Mouse (Mus musculus): Measurements from ENCODE around the gene Cox7a2l.

The Cox7a2l gene

DNA sequence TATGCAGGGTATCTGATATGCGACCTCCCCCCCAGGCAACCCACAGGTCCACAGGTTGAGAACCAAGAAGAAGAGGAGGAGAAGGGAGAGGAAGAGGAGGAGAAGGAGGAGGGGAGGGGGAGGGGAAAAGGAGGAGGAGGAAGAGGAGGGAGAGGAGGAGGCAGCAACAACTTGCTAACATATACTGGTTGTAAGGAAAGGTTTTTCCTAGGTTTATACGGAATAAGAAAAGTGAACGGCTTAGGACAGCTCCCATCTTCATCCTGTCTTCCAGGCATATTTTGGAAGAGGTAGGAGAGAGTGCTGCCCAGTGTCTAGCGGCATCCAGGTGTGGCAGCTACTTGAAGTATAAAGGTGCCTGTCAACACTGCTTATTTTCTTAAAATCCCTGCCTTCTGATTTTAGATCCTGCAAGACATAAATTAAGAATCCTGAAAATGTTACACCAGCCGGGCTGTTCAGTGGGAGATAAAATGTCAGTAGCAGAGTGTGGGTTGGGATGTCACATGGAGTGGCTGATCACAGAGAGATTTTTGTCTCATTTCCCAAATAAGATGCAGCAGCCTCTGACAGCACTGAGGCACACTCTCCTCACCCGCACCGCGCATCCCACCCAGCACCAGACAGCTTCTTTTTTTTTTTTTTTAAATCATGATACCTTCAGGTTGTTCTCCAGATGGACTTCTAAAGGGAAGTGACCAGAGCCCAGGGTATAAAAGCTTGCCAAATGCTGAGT, at the start of gene Cox7a2l:
TSS of gene Cox7a2l (minus strand) at position 51 of the 736 bp plus-strand sequence.
- in situ Hi-C loops (cut with MboI) = no loop called here

DNA sequence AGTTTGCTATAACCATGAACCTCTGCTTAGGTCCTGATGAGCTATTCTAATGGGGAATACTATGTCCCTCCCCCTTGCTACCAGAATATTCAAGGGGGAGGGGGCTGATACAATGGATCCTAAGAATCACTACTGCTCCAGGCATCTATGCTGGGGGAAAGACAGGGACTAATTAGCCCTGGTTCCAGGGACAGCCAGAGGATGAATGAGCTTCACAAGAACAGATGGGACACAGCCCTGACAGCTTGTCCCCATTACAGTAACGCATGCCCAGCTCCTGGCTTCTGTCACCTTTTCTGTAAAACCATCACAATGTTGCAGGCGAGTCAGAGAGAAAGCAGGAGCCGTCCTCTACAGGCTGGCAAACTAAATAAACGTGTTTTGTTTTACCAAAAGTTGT, 48.4 kb upstream of the Cox7a2l start:
- in situ Hi-C loops (cut with MboI) = no loop called here

DNA sequence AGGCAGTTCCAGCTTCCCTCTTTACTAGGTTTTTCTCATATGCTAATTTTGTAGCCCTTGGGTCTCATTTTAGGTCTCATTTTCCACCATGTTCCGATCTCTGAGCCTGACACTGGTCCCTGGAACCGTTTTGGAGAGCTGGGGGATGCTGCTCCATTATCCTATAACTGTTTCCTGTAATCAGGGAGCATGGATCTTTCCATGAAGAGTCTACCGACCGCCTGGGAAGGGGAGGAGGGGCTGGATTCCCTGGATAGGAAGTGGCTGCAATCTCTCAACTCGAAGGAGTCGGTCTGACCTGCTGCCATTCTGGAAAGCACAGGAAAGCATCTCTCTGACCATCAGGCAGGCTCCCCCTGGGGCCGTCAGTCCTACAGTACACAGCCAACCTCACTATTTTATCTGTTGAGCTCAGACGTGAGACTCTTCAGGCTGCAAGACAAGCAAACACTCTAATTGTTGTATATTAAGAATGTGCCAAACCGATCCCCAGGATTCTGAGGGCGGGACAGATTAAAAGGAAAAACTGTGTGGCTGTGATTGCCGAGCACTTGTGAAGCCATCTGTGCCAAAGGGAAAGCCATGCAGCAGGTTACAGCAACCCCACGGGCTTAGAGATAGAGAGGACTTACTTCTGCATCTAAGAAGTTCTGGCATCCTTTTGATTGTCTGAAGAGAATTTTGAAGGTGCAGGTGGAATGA, 47.1 kb upstream of the Cox7a2l start:
- in situ Hi-C loops (cut with MboI) = no loop called here

DNA sequence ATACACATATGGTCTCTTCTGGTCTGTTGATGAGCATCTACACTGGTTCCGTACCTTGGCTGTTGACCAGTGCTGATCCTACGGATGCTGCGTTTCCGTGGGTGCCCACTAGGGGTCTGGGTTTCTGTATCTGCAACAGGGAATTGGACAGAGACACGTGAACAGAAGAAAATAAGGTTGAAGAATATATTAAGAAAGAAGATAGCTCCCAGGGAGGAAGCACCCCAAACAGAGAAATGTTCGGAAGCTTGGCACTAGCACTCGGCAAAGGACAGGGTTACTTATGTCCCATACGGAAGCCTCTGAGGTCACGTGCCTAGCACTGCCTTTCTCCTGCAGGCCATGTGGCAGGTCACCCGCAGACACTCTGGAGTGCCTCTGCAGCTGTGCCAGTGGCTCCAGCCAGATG, 46.6 kb upstream of the Cox7a2l start:
- in situ Hi-C loops (cut with MboI) = no loop called here

DNA sequence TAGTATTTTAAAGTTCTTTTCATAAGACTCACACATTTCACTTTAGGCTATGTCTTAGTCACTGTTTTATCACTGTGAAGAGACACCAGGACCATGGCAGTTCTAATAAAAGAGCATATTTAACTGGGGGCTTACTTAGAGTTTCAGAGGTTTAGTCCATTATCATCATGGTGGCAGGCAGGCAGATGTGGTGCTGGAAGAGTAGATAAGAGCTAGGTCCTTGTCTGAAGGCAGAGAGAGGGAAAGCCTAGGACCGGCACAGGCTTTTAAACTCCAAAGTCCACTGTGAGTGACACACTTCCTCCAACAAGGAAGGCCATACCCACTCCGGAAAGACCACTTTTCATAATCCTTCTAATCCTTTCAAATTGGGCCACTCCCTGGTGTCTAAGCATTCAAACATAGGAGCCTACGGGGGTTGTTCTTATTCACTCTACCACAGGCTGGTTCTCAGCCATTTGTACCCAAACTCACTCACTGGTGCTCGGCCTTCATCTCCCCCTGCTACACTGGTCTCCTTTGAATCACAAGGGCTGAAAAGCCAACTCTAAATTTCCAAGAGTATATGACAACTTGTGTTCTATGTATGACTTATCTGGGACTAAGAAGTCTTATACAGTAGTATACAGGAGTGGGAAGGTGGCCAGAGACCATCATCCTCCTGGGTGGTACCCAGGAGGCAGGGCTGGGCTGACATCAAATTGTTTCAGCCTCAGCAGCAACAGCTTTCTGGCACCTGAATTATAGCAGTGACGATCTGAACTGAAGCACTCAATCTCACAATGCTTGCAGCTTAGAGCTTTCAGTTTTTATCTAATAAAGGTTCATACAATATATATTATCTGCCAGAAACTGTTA, 45.3 kb upstream of the Cox7a2l start:
- in situ Hi-C loops (cut with MboI) = no loop called here

DNA sequence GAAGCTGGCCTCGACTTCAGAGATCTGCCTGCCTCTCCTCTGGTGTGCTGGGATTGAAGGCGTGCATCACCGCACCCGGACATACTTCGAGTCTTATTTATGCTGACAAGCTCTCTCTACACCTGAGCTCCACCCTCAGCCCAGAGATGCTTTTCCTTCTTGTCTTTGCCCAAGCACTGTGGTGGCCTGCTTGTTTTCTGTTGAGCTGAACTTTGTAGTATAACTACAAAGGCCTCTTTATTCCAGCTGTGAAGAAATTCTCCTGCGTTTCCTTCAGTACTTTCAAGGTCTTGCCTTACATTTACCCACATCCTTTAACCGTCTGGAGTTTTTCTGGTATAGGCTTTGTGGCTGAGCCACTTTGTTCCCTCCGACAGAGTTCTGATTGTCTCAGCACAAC, 42.0 kb upstream of the Cox7a2l start:
- in situ Hi-C loops (cut with MboI) = no loop called here

DNA sequence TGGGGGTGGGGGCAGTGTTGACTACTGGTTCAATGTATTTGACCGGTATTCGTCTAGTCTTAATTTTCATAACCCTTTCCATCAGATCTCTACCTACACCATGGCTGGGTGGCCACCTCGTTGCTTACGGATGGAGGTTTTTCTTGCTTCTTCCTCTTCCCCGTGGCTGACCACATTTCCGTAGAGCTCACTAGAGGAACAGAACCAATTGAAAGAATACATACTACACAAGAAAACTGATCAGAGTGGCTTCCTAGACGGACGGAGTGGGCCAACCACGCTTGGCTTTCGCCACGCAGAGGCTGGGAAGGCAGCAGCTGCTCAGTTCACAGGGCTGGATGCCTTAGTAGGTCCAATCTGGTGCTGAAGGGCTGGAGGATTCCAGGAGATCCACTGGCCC, 38.7 kb upstream of the Cox7a2l start:
- in situ Hi-C loops (cut with MboI) = no loop called here

DNA sequence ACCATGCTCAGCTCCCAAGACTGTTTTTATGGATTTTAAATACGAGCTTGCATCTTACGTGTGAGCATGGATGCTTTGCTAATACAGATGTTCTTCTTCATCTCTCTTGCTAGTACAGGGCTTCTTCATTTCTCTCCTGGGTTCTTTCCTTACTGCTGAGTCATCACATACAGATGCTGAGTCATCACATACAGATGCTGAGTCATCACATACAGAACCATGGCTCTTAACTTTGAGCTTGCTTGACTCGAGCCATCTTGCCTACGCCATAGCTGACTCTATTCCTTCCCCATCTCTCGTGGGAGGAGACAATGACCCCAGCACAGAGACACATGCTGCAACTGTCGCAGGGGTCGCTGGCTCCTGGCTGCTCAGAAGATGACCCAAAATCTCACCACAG, 37.9 kb upstream of the Cox7a2l start:
- in situ Hi-C loops (cut with MboI) = no loop called here

DNA sequence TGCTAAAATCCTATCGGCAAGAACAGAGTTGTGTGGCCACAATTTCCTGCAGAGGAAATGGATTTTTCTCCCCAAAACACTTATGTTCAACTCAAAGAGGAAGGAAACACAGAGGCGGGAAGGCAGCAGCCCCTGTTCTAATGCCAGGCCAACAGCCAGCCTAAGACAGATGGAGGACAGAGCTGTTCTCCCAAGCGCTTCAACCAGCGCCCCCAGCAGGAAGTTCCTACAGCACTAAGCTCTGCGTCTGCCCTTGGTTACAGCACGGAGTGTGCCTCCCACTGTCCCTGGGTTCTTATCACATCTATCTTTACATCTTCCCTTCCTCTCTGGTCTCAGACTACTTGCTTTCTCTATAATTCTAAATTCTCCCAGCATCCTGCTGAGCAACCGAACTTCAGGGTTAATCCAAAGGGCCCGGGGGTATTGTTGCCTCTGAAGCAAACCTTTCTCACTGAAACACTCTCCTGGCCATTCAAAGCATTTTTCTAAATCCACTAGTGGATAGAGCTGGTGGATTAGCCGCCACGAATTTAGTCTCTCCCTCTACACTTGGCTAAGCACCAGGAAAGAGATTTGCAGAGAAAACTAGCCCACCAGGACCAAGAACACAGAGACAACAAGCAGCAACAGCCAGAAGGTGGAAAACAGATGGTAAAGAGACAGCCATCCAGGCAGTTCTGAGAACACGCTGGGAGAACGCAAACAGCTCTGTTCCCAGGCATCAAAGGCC, 31.5 kb upstream of the Cox7a2l start:
- in situ Hi-C loops (cut with MboI) = no loop called here

DNA sequence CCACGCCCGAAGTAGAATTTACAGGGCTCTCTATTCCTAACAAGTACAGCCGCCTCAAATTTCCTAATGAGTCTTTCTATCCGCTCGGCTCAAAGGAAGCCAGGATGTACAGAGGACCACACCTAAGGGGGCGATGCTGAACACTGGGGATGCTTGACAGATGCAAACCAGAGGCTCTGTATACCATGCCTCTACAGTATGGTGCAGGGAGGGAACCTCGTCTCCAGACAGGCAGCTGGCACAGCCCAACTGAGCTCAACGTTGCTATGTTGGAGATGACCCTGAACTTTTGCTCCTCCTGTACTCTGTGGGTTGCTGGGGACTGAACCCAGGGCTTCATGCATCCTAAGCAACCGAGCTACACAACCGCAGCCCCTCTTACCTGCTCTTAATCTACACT, 30.0 kb upstream of the Cox7a2l start:
- in situ Hi-C loops (cut with MboI) = no loop called here

DNA sequence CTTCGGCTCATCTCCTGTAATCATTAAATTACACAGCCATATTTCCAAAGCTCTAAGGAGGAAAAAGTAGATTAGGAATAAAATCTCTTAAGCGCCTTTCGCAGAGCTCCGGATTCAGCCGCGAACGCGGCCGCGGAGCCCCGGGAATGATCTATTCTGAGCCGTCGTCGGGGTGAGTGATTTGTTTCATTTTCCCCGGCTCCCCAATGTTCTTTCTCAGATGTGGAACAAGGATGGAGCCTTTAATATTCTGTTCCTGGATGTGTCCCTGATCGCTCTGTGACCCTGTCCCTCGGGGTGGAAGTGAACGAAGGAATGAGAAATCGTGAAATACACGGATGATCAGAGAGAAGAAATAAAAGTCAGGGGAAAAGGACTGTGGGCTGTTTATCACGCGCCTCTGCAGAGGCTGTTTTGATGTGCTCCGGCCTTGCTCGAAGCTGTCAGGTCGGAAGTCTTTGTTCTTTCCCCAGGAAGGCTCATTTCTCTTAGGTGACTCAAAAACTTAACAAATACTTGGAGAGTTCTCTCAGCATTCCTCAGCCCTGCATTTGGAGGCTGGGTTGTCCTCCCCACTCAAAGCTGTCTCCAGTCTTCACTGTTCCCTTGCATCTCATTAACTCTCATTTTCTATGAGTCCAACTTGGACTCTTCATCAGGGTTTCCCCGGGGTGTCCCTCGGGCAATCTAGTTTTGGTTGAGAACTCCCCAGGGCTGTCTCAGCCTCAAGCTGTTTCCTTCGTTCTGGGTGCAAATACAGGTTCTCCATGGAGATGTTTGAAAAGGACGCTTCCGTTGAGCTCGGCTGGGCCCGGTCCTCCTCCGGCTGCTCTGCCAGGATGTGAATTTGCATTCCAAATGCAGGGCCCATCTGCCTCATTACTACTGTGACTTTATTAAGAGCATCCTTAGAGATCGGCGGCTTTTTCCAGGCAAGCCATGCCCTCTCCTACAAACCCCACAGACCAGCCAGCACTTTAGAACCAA, 28.9 kb upstream of the Cox7a2l start:
- in situ Hi-C loops (cut with MboI) = no loop called here

DNA sequence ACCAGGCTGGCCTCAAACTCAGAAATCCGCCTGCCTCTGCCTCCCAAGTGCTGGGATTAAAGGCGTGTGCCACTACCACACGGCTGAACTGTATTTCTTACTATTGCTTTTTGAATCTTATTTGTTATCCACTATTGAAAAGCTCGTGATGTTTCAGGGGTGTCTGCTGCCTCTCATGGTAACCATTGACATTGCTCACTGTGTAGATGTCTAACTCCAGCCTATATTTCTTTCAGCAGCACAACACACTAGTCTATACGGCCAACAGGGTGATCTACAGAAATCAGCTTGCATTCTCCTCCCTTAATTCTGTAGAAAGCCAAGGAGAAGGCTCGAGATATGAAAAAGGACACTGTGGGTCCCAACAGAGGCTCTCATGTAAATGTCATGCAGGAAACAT, 28.1 kb upstream of the Cox7a2l start:
- in situ Hi-C loops (cut with MboI) = no loop called here

DNA sequence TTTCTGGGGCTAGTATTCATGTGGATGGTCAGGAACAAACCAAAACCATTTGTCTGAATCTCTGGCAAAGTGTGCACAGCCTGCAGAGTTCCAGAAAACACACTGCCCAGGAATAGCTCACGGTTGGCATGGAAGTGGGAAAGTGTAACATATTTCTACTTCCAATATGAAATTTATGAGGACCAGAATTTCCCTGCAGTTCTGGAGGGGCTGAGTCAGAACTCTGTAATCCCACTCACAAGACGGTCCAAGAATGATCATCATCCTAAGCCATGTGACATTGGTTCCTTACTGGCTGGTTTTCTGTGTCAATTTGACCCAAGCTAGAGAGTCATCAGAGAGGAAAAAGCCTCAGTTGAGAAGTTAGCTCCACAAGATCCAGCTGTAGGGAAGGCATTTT, 25.3 kb upstream of the Cox7a2l start:
- in situ Hi-C loops (cut with MboI) = no loop called here

DNA sequence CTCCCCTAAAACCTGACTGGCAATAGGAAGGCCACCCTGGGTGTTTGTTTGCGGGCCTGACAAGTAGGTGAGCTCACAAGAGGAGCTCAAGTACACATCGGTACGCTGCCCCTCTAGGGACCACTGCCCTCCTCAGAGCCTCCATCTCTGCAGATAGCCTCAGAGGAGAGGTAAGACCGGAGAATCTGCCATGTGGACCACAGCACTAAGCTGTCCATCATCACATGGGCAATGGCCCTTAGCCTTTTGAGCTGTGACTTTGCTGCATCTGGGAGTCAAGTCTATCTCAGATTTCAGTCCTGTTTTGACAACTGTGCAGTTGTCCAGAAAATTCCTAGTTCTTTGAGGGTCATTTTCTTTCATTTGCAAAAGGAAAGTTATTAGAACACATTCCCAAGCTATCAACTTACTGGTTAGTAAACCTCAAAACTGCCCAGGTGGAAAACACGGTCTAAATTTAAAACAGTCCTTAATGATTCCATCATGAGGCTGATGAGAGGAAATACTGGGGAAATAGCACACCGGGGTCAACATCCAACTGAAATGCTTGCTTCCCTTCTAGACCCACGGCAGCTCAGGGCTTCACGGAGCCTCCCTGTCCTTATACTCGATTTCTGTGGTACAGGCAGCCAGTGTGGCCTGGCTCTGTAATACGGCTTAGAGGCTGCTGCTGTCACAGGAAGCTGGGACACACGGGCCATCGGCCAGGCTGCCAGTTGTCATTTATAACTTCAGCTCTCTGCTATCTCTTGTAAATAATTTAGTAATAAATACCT, 22.3 kb upstream of the Cox7a2l start:
- in situ Hi-C loops (cut with MboI) = no loop called here

DNA sequence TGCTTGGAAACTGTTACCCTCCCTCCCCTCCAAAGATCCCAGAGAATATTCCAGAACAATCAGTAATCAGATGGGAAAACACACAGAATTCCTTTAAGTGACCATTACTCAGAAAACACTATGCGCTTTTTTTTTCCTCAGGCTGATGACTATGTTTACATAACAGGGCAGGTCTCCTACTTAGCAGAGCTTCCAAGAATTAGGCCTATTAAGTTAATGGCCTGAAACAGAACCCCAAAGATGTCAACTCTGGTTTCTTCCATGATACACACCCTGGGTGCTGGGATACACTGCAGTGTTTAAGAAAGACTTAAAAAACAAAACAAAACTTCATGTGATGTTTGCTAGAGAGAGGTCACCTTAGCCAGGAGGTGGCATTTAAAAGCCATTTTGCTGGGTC, 21.6 kb upstream of the Cox7a2l start:
- in situ Hi-C loops (cut with MboI) = no loop called here

DNA sequence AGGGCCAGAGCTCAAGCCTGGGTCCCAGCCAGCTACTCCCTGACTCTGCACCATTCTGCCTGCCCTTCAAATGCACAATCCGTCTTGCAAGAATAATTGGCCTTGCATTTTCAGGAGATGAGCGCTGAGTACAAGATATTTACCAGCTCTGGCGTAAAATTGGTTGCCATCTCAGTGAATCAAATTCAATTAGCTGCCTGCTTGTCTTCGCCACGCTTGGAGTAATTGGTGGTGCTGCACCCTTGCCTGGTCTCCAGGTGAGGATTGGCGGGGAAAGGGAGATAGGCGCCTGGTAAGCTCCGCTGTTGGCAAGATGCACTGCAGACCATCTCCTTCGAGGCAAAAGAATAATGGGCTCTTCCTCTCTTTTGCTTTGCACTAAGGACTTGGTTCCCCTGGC, 21.0 kb upstream of the Cox7a2l start:
- in situ Hi-C loops (cut with MboI) = no loop called here

DNA sequence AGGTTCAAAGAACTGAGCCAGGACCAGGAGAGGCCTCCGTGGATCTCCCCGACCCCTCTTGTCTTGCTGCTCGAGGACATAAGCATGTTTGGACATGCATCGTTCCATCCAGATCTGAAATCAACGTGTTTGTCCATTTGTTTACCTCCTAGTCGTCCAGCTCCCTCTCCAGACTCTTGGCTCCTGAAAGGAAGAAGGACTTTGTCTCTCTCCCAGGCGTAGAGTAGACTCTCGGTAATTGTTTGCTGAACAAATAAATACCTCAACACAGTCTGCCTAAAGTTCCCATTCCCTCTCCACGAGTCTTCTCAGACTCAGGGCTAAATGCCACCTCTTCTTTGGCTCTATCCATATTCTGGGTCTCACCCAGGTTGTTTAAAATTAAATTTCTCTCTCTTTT, 16.0 kb upstream of the Cox7a2l start:
- in situ Hi-C loops (cut with MboI) = no loop called here

DNA sequence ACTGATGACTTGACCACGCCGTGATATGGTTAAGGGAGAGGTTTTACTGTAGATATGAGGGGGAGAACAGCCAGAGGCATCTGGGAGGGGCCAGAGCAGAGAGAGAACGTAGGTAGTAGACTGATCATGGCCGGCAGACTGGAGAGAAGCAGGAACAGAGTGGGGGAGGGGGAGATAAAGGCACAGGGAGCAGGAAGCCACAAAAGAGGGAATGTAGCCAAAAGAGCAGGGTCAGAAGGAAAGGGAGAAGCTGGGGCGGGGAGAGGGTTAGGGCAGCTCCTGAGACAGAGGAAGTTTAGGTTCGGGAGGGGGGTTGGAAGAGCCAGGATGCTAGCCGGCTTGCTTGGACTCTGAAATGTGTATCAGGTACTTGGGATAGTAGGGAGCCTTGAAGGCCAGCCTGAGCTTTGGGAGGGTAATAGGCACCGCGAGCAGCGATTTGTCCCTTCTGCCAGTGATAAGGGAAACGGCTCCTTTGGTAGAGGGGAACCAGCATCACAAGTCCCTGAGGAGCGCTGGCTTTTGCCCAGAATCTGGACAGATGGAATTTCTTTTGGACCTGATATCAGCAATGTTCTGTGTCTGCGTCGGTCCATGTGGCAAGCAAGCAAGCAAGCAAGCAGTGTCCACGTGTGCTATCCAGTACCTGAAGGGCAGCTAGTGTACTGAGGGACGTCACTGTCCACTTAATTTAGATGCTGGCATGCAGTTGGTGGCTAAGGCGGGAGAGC, 10.7 kb upstream of the Cox7a2l start:
- in situ Hi-C loops (cut with MboI) = no loop called here
